Mouse (Mus musculus): ENCODE measurements around the gene Gm13420.

Gm13420 gene

GRCm38 (mm10) chr2:29738799-29739198 lies 12.7 kb downstream of the Gm13420 start:
- DNase-seq (ENCODE audit: low read depth, low spot score): no peak

- no peak for DNase-seq (ENCODE audit: low read depth, low spot score)
Observed at GRCm38 (mm10) chr2:29737209-29737925, 14.1 kb downstream of the Gm13420 start.

GRCm38 (mm10) chr2:29735708-29736107 lies 15.8 kb downstream of the Gm13420 start:
- DNase-seq (ENCODE audit: low read depth, low spot score): no peak

- DNase-seq (ENCODE audit: low read depth, low spot score): no peak
Observed at GRCm38 (mm10) chr2:29733348-29733747, 18.1 kb downstream of the Gm13420 start.

- no peak for DNase-seq (ENCODE audit: low read depth, low spot score)
Observed at GRCm38 (mm10) chr2:29732559-29732958, 18.9 kb downstream of the Gm13420 start.

- no peak for DNase-seq (ENCODE audit: low read depth, low spot score)
Observed at GRCm38 (mm10) chr2:29731545-29731944, 19.9 kb downstream of the Gm13420 start.

- peak; percentile 86 for DNase-seq (ENCODE audit: low read depth, low spot score)
Observed at GRCm38 (mm10) chr2:29729500-29729899, 22.0 kb downstream of the Gm13420 start.

GRCm38 (mm10) chr2:29724664-29725365 lies 26.7 kb downstream of the Gm13420 start:
- DNase-seq (ENCODE audit: low read depth, low spot score): no peak

- no peak for DNase-seq (ENCODE audit: low read depth, low spot score)
Observed at GRCm38 (mm10) chr2:29723132-29723531, 28.4 kb downstream of the Gm13420 start.

- no peak for DNase-seq (ENCODE audit: low read depth, low spot score)
Observed at GRCm38 (mm10) chr2:29718581-29718980, 32.9 kb downstream of the Gm13420 start.

- DNase-seq (ENCODE audit: low read depth, low spot score): peak; percentile 98
Observed at GRCm38 (mm10) chr2:29716691-29717090, 34.8 kb downstream of the Gm13420 start.

GRCm38 (mm10) chr2:29716143-29716542 lies 35.3 kb downstream of the Gm13420 start:
- no peak for DNase-seq (ENCODE audit: low read depth, low spot score)

GRCm38 (mm10) chr2:29714127-29714526 lies 37.4 kb downstream of the Gm13420 start:
- no peak for DNase-seq (ENCODE audit: low read depth, low spot score)

GRCm38 (mm10) chr2:29713501-29713900 lies 38.0 kb downstream of the Gm13420 start:
- DNase-seq (ENCODE audit: low read depth, low spot score): peak; percentile 72

GRCm38 (mm10) chr2:29711877-29712276 lies 39.6 kb downstream of the Gm13420 start:
- DNase-seq (ENCODE audit: low read depth, low spot score): peak; percentile 85

GRCm38 (mm10) chr2:29711038-29711437 lies 40.4 kb downstream of the Gm13420 start:
- DNase-seq (ENCODE audit: low read depth, low spot score): no peak

GRCm38 (mm10) chr2:29708209-29708608 lies 43.3 kb downstream of the Gm13420 start:
- peak; percentile 94 for DNase-seq (ENCODE audit: low read depth, low spot score)

- DNase-seq (ENCODE audit: low read depth, low spot score): peak; percentile 74
Observed at GRCm38 (mm10) chr2:29707731-29708130, 43.8 kb downstream of the Gm13420 start.

GRCm38 (mm10) chr2:29706726-29707620 lies 44.5 kb downstream of the Gm13420 start:
- DNase-seq (ENCODE audit: low read depth, low spot score): no peak

GRCm38 (mm10) chr2:29705493-29705892 lies 46.0 kb downstream of the Gm13420 start:
- no peak for DNase-seq (ENCODE audit: low read depth, low spot score)

- DNase-seq (ENCODE audit: low read depth, low spot score): no peak
Observed at GRCm38 (mm10) chr2:29703104-29704081, 48.1 kb downstream of the Gm13420 start.
